Mouse (Mus musculus) heart, postnatal 4 days (tissue): ENCODE results near the gene Snca. TPM values are rescaled to one million over a fixed set of nuclear protein-coding genes. Genes with fewer than 3 reads are reported as not detected.
"Not testable (repeated sequence)": the region's sequence is repeated elsewhere in the genome, so short reads cannot be mapped to it uniquely, and the experiment has no call there.

ENCODE experiments used
- DNase-seq: peaks from one replicate; pipeline ENCODE4 v3.0.0; 2021
- total RNA-seq, 2 experiments: library from RNA; stranded (reverse); gene quantifications; 2 replicates each; pipeline ENCODE4 v1.2.3; 2021

Gene Snca
- total RNA-seq, 2 experiments from 2014 or later = 11.5 to 31.0 TPM

DNA sequence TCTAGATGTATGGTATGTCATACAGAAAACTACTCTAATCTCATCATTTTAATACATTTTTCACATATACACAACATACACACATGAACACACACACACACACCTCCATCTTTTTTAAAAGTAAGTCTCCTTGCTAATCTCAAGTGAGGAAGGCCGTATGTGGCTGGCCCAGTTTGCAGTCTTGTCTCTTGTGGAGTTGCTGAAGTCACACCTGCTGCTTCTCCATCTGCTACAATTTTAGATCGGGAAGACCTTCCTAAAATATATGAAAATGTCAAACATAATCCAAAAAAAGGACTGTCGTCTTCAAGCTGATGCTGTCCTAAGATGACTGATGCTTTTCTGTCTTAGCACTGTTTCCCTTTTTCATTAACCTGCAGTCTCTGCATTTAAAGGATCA is 112.1 kb downstream of the Snca start:
- DNase-seq = no peak

DNA sequence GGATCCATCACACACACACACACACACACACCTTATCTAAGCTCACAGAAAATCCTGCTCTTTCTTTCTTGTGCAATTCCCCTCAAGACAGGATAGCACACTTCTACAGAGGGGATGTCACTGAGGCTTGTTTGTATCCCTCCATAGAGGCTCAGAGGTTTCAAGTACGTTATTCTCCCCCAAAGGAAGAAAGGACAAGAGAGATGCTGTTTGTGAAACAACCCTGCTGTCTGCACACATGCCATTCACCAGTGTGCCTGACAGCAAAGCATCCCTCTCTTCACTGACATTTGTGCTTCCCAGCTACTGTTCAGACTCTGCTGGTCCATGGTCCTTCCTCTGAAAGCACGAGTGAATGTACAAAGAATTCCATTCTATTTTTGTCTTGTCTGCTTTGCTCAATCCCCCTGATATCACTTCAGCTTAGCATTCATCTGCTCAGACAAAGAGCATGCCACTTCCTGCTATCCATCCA is 119.6 kb downstream of the Snca start:
- DNase-seq = no peak

DNA sequence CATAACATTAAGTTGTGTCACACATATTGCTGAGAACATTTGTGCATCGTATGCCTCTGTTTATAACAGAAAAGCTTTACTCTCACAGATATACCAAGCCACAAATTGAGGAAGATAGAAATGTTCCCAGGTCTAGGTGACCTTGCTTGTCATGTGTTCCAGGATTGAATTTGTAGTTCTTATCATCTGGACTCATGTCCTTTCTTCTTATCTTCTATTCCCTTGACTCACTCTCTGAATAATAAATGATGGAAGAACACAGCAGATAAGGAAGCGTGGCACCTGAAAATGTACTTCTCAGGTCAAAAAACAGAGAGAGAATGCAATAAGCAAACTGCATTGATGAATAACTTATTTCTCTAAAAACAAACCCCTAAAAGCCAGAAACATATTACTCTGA is 131.6 kb downstream of the Snca start:
- DNase-seq = no peak

DNA sequence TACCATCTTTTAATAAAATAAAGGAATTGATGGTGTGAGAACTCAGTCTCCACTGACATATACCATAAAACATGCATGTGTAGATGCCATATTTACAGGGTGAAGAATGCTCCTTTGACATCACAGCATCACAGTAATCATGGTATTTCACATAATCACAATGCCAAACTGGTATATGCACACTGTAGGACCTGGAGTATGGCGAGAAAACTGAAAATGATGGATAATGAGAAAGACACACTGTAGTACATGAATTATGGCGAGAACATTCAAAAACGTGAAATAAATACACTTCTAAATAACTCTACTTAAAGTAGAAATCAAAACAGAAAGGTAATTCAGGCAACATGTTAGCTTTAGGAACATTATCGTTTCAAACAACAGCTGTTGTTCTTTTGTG is 142.6 kb downstream of the Snca start:
- DNase-seq = not testable (repeated sequence)

DNA sequence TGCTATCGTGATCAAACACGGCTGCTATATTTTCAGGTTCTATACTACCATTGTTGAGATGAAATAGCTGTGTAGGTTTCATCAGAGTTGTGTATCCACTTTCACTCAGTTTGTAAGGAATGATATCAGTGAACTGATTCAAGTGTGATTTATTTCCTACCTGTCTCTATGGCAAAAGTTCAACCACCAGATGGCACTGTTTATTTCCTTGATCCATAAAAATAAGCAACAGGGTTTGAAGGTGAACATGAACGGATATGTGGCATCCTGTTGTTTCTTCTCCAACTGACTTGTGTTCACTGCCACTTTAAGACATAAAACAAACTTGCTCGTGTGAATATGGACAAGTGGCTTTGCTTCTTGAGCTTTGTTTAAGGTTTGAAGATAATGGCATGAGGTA is 147.4 kb downstream of the Snca start:
- DNase-seq = no peak

Other genes with a start within 250 kb of the Snca start
- 1 to 10 TPM; 2.3 to 2.8 TPM for gene Mmrn1, start 95.1 kb upstream of the Snca start, total RNA-seq